Mouse (Mus musculus): ENCODE results near the gene Gm10053.
"Not testable (repeated sequence)": the region's sequence is repeated elsewhere in the genome, so short reads cannot be mapped to it uniquely, and the experiment has no call there.

The Gm10053 gene

DNA sequence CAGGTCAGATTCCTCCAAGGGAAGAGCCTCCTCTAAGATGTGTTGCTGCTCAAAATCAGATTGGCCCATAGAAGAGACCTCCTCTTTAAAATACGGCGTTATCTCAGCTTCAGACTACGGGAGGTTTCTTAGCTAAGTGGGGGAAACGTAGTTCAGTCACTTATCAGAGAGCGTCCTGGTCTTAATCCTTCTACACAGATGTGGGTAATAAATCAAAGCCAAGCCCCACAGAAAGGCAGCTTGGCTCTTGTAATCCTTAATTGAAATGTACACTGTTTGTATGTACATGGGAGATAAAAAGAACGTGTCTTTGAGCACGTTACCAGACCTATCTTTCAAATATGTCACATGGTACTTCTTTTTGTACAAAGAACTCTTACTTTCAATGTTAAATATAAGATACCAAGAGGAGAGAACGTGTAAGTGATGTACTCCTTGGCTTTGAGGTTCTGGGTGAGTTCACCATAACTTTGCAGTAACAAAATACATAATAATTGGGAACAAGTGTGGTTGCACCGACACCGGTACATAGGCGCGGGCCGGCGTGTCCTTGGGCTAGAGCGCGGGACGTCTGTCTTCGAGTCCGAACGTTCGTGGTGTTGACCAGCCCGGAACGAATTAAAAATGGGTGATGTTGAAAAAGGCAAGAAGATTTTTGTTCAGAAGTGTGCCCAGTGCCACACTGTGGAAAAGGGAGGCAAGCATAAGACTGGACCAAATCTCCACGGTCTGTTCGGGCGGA is at the start of gene Gm10053:
TSS of gene Gm10053 (plus strand) at position 558 of the 742 bp plus-strand sequence.
- POLR2A ChIA-PET, CTCF ChIA-PET: not testable (repeated sequence)

DNA sequence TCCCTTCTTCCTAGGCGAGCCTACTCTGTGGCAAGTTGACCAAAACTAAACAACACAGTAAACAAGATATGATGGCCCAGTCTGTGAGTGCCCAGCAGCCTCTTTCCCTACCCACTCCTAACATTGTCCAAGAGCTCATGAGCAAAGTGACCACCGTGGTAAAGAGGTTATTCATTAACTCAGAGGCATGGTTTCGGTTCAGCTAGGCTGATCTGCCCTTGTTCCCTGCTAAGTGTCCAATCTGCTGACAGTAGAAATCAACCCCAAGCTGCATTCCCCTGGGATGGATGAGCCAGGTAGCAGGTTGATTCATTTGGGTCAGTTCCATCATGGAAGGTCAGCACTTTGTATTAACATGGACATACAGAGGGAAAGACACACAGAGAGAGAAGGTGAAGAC is 33.4 kb upstream of the Gm10053 start:
- ChIA-PET POLR2A (interaction anchor here in 1 of 4 experiments (1.0 kb wide), 1 partner anchor 12 kb away, joined by 3 read pairs; no protein-coding TSS in a partner anchor), CTCF (no interaction called here)

DNA sequence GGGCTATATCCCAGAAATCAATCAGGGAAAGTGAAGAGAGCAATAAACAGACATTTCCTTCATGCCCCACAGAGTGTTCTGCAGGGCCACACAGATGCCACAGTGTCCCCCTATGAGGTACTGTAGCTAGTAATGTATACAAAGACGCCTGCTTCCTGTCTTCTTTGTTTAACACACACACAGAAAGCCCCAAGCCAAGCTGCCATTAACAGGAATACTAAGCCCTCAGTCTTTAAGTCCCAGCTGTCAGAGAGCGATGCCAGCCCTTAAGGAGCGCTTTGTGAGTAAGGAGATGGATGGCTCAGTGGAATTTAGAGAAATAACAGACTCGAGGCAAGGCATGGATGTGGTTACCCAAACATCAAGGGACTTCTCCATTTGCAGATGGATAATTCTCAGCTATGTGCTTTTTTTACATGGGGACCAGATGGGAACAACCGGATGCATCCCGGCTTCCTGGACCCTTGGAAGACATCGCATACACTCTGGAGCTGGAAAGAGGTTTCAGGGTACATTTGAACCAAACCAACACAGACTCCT is 30.4 kb upstream of the Gm10053 start:
- POLR2A ChIA-PET = no interaction called here
- CTCF ChIA-PET = no interaction called here

DNA sequence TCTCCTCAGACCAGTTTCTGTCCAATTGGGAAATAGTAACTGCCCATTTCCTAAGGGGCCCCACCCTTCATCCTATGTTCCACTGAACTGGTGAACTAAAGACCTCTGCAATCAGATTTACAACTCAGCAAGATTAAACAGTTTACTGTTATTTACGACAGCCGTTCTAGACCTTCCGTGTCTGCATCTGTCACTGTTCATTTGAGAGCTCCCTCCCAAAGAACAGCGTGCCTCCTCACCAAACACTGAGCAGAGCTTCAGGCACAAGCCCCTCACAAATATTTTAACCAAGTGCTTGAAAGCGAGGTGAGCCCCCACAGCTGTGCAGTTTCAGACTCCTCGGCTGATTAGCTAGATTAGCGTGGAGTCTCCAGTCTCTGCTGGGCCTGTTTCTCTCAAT is 27.1 kb upstream of the Gm10053 start:
- POLR2A ChIA-PET = interaction anchor here in 1 of 4 experiments (1.1 kb wide), 1 partner anchor 113 kb away, joined by 3 read pairs; the partner anchor contains the start of gene Cbwd1
- CTCF ChIA-PET = no interaction called here

DNA sequence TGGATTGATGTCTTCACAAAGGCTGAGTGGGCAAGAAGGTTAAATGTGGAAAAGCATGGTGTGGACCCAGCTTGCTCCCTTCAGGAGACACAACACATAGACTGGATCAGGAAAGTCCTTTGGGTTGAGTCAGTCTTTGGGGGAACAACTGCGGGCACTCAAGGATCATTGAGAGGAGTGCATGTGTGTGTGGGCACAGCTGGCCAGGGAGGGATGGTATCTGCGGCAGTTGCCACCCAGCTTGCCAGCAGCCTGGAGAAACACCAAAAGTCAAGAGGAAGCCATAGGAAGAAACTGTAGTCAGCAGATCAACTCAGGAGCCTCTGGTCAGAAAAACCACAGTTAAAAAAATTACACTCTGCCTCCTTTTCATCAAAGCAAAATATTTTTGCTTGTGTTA is 26.6 kb upstream of the Gm10053 start:
- ChIA-PET POLR2A (no interaction called here), CTCF (no interaction called here)

DNA sequence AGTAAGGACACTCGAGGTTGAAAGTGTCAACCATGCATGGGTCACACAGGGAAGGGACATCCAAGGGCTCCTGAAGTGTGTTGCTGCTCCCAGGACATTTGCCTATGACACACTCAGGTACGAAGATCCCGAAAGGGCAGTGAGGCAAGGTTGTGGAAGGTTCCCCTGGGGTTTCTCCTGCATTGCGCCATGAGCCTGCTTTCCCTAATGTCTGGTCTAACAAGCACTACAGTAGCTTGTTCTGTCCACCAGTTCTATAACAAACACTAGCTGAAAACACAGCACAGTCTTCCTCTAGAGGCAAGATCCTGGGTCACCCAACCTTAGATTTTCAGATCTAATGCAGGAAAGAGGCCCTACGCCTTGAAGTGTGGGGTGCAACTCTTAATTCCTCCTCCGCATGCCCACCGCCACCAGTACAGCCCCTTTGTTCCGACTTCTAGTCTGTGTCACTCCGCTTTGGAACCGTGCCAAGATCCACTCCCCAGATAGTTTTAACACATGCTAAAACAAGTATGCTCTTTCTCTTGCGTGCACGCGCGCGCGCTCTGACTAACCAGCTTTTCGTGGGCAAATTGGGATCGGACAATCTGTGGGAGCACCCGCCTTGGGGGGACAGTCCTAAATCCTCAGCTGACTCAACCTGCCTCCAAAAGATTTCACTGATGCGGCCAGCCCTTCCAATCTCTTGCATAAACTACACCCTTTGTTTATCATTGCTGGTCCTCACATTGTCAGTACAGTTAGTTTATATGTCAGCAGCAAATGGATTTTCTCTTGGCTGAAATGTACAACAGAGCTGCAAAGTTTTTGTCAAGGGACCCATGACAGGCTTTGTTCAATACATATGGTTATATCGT is 23.8 kb upstream of the Gm10053 start:
- CTCF ChIA-PET = interaction anchor here in 3 of 4 experiments (0.6 to 1.3 kb wide), 6 partner anchors 9 to 611 kb away, joined by 3 to 5 read pairs (median 3); no protein-coding TSS in a partner anchor

DNA sequence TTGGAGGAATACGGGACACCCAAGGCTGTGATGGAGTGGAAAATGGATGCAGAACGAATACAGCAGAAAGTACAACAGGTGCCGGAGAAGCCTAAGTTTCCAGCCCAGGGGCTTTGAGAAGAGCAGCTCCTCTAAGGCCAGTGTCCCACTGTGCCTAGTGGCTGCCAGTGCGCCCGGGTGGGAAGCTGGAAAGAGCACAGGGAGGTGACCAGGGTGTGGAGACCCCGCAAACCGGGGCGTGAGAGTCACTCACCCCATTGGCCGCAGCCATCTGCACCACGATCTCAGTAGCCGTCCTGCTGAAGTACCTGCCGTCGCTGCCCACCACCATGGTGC is 14.2 kb upstream of the Gm10053 start:
- POLR2A ChIA-PET = interaction anchor here in 1 of 4 experiments (1.3 kb wide), 1 partner anchor 581 kb away, joined by 4 read pairs; the partner anchor contains the start of gene Fxn

More for the DNA sequence above, 23.8 kb upstream of the Gm10053 start:
- POLR2A ChIA-PET = no interaction called here

DNA sequence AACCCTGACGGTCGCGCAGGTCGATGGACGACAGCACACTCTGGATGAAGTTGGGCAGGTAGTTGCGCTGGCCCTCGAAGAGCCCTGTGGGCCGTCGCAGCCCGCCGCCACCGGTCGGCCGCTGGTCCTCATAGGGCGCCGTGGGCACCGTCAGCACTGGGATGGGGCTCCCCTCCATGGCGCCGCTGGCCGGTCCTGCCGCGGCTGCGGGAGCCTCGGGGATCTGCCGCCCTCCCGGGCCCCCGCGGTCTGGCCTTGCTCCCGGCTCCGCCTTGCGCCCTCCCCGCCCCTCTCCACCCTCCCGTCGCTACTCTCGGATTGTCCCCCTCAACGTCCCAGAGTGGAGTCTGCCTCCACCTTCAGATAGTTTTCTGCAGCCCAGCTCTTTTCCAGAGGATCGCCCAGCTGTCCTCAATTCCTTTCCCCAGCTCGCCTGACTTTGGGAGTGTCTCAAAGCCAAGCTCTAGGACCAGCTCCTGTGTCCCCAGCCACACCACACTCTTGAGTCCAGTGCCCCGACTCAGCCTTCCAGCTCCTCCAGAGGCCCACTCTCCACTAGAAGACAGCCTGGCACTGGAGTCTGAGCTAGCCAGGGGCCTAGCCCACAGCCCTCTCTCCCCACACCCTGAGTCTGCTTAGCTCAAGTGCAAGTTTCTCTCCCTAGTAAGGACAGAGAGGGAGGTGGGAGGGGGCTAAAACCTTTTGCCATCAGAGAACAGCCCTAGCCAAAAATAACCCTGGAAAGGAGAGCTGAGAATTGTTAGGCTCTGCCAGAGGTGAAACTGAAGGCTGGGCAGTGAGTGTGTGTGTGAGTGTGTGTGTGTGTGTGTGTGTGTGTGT is 13.7 kb upstream of the Gm10053 start, which contains the start of gene Pgm5:
TSS of gene Pgm5 (minus strand) at position 244 of the 840 bp plus-strand sequence.
- ChIA-PET CTCF (interaction anchor here in 3 of 4 experiments (0.6 to 1.8 kb wide), 4 partner anchors 46 to 561 kb away, joined by 5 to 9 read pairs (median 6); no protein-coding TSS in a partner anchor), POLR2A (interaction anchor here in 2 of 4 experiments (0.6 to 1.3 kb wide), 2 partner anchors 417 to 581 kb away, joined by 4 to 5 read pairs; partner anchors contain the start of gene Fxn (in 1 of the 2))

More for the DNA sequence above, 14.2 kb upstream of the Gm10053 start:
- CTCF ChIA-PET = interaction anchor here in 2 of 4 experiments (1.1 to 1.8 kb wide), 4 partner anchors 10 to 560 kb away, joined by 3 to 6 read pairs (median 5); no protein-coding TSS in a partner anchor

DNA sequence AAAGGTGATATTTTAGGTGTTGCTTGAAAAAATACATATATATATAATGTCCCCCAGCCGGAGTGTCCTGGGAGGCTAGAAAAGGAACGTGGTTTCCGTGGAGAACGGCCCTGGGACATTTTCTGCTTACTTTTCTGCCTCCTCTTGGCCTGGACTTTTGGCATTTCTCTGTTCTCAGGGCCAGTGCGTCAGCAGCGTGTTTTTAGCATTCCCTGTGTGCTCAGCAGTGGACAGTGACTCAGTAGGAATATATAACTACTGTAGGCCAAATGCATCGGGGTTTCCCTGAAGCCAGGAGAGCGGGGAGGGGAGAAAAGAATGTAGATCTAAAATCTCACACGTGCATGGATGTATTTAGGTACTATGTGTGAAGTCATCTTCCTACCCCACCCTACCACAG is 10.1 kb upstream of the Gm10053 start:
- CTCF ChIA-PET = interaction anchor here in 1 of 4 experiments (1.2 kb wide), 1 partner anchor 585 kb away, joined by 3 read pairs; the partner anchor contains the start of gene Fxn
- POLR2A ChIA-PET = interaction anchor here in 1 of 4 experiments (1.5 kb wide), 1 partner anchor 10 kb away, joined by 3 read pairs; no protein-coding TSS in a partner anchor

DNA sequence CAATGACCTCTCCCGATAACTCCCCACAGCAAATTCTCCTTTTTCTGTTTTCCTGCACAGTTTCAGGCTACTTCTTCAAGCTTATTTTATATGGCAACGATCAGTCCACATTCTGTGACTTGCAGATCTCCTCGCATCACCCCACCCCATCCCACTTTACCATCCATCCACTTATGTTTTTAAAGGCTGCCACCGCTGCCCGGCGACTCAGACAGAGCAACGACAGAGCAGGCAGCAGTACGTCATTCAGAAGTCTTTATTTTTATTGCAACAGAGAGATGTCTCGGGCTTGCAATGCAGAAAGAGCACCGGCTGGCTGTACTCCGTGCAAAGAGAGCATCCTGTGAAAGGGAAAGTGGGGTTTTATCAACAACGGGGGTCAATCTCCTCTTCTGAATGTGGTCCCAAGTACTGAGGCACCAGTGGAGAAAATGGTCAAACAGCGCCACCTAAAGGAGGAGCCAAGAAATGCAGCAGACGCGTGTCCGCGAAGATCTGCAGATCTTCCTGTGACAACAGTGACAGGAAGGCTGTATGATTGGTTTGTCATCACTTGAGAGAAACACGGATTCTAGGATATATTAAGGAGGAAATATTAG is 4.3 kb upstream of the Gm10053 start:
- CTCF ChIA-PET = interaction anchor here in 3 of 4 experiments (0.5 to 1.5 kb wide), 11 partner anchors 14 to 570 kb away, joined by 3 to 8 read pairs (median 3); no protein-coding TSS in a partner anchor
- POLR2A ChIA-PET = no interaction called here

DNA sequence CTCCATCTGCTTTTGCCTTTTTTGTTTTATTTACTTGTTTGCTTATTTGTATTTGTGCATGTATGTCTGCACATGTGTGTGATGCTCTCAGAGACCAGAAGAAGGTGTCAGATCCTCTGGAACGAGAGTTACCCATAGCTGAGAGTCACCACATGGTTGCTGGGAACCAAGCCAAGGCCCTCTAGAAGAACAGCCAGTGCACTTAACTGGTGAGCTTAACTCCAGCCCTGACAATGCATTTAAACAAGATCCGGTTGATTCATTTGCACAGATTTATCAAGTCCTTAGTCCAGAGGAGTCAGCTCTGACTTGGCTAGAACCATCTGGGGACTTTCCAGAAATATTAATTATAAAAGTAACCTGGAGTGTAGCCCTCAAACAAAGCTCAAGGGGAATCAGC is 1.6 kb upstream of the Gm10053 start:
- ChIA-PET POLR2A (interaction anchor here in 2 of 4 experiments (0.6 to 0.7 kb wide), 2 partner anchors 371 to 917 kb away, joined by 3 read pairs; no protein-coding TSS in a partner anchor), CTCF (interaction anchor here in 3 of 4 experiments (0.5 to 1.0 kb wide), 4 partner anchors 14 to 386 kb away, joined by 3 to 6 read pairs (median 3); no protein-coding TSS in a partner anchor)

DNA sequence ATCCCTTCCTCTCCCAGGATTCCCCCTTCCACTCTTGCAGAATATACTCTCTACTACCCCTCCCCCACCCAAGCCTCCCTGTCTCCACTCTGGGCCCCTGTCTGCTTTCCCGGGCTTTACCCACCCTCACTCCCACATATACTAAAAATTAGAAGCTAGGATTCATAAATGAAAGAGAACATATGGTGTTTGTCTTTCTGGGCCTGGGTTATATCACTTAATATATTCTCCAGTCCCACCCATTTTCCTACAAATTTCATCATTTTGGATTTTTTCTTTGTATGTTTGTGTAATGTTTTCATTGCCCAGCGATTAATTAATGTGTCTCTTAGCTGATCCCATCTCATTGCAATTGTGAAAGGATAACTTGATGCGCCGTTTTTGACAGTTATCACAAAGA is 5.8 kb downstream of the Gm10053 start:
- ChIA-PET CTCF (interaction anchor here (0.6 to 0.7 kb wide), 4 partner anchors 42 to 785 kb away, joined by 3 to 4 read pairs (median 4); no protein-coding TSS in a partner anchor), POLR2A (interaction anchor here in 2 of 4 experiments (0.6 to 0.7 kb wide), 3 partner anchors 13 to 649 kb away, joined by 3 to 8 read pairs (median 4); no protein-coding TSS in a partner anchor)

DNA sequence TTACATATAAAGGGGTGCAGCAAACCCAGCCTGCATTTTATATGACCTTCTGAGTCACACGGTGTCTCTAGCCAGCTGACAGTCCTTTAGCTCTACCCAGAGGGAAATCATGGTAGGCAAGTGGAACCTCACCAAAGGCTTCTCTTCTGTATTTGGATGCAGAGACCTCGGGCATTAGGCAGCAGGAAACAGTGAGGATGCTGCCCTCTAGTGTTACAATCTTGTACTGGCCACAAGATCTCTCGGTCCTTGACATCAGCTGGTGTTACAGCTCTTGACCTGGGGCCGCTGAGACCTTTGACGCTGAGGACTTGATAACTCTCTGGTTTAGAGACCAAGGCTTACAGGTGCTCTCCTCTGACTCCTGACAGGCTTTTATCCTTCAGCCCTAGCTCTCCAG is 10.0 kb downstream of the Gm10053 start:
- ChIA-PET POLR2A (no interaction called here), CTCF (interaction anchor here (0.5 to 2.0 kb wide), 29 partner anchors 11 to 1830 kb away, joined by 3 to 12 read pairs (median 3); partner anchors contain the start of gene Fxn (in 1 of the 4))

DNA sequence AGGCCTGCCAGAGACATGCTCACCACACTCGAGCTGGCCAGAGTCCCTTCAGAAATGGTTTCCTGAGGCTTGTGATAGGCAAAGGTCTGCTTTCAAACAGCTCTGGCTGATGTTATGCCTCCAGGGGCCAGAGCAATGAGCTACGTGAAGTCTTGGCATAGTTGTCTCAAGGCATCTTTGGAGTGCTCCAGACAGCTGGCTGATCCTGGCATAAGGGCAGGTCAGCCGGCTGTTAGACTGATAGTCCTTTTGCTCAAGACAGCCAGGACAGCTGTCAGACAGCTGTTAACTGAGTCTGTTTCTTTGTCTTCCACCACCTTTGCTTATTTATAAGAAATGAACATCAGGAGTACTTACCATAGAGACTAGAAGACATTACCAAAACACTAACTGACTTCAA is 11.4 kb downstream of the Gm10053 start:
- ChIA-PET CTCF (interaction anchor here in 3 of 4 experiments (0.5 to 2.0 kb wide), 4 partner anchors 187 to 685 kb away, joined by 3 to 10 read pairs (median 4); no protein-coding TSS in a partner anchor), POLR2A (interaction anchor here in 2 of 4 experiments (0.5 to 1.0 kb wide), 2 partner anchors 237 to 574 kb away, joined by 3 read pairs; no protein-coding TSS in a partner anchor)

DNA sequence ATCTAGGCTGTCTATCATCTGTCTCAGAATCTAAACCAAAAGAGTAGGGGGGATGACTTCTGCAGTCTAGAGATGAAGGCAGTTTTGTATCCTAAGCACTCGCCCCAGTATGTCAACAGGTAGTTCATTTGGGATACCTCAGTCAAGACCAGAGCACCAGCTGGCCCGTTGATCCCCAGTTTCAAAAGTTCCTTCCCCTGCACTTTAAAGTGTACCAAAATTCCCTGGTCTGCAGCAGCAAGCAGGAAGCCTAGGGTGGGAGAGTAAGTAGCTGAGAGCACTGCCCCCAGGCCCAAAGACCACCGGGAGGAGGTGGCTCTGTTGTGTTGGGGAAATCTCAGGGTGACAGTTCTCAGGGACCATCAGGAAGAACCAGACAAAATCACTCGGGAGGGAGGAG is 21.1 kb downstream of the Gm10053 start:
- ChIA-PET CTCF (interaction anchor here in 2 of 4 experiments (0.7 to 1.0 kb wide), 3 partner anchors 11 to 635 kb away, joined by 3 to 4 read pairs (median 3); no protein-coding TSS in a partner anchor), POLR2A (interaction anchor here in 2 of 4 experiments (0.6 to 0.7 kb wide), 2 partner anchors 61 to 246 kb away, joined by 3 to 5 read pairs; no protein-coding TSS in a partner anchor)

DNA sequence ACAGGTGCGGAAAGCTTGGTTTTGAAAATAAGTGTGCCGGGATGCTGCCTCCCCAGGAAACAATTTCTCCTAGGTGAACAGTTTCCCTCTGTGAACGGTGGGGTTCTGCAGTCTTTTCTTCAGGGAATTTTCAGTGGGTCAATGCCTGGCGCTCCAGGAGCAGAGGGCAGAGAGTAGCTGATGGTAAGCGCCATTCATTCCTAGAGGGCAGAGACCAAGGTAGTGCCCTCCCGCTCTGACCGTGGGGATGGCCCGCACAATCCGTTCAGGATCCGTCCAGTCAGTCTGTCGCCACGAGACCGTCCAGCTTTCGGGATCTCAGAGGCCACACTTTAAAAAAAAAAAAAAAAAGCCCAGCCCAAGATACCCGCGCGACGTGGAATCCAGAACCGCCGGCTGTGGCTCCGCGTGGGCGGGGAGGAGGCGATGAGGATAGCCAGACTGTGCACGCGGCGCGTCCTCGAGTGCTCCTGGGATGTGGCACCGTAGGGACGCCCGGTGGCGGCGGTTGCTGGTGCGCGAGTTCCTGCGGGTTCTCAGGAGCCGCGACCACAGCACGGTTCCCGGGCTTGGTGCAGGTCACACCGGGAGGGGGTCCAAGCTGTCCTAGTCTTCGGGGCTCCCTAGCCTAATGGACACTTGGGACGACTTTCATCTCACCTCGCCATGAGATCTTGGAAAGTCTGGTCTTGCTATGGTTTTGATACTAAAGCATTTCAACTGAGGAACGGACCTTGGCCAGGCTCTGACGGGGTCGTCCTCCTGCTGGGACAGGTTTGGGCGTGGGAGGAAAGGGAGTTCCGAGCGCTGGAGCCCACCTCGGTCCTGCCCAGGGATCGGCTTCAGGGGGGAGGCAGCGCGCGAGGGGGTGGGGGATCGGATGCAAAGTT is 21.8 kb downstream of the Gm10053 start:
- CTCF ChIA-PET = interaction anchor here in 2 of 4 experiments (0.7 to 1.0 kb wide), 3 partner anchors 12 to 634 kb away, joined by 3 to 4 read pairs (median 3); no protein-coding TSS in a partner anchor
- POLR2A ChIA-PET = interaction anchor here in 3 of 4 experiments (0.6 to 0.9 kb wide), 5 partner anchors 30 to 258 kb away, joined by 3 to 5 read pairs (median 3); partner anchors contain the start of gene Cbwd1 (in 1 of the 3)
